Mouse (Mus musculus): Measurements from ENCODE around the gene Gm9803. TPM values are rescaled to one million over a fixed set of nuclear protein-coding genes. Genes with fewer than 3 reads are reported as not detected.

Gene Gm9803
- polyA plus RNA-seq, 2 experiments: 10.0 to 12.3 TPM

DNA sequence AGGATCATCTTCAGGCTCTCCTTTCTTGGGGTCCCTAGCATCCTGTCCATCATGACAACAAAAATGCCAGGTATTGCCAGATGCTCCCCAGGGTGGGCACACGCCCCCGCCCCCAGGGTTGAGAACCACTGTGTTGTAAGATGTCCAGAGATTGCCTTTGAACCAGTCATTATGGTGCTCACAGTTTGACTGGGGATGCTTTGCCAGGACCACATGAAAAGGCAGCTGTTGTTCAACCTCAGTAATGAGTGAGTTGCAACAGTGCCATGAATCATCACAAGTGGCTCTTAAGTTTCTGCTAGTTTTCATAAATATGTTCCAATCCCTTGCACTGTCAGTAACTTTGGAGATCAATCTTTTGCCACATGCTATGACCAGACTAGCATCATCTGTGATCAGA, 3.9 kb upstream of the Gm9803 start:
- WGBS (ENCODE audit: insufficient replicate concordance): 76% methylated on average over 2 of the region's 2 CpGs
- no peaks in the 10 kb centered on the region for H3K36me3 ChIP-seq (replicated peaks; ENCODE audit: control insufficient read depth, insufficient read depth, low read depth)
- H3K9me3 ChIP-seq (ENCODE audit: control insufficient read depth, low read length): no peaks in the 10 kb centered on the region
- H3K4me1 ChIP-seq (replicated peaks; ENCODE audit: control insufficient read depth in 2 of 2, insufficient read depth in 2 of 2, low read length in 1 of 2): peaks cover 0 to 3% of the 10 kb centered on the region in 2 experiments; a peak in 1 of 4 replicates
- no peak overlapping the region for H3K9ac ChIP-seq (replicated peaks)
- no peak overlapping the region for H3K4me3 ChIP-seq (ENCODE audit: insufficient read depth in 1 of 2, low read depth in 2 of 2, low read length in 2 of 2)
- TF ChIP-seq CTCF (IDR thresholded peaks at IDR 0.05; ENCODE audit: low read depth): no peak
- no peak for TF ChIP-seq EP300 (IDR thresholded peaks at IDR 0.05; ENCODE audit: low read depth)
- DNase-seq (ENCODE audit: low read depth in 3 of 3, low spot score in 3 of 3) (no peak), ATAC-seq (ENCODE audit: insufficient read depth) (no peak)
- no peaks in the 10 kb centered on the region for H3K27me3 ChIP-seq (ENCODE audit: control insufficient read depth, insufficient read depth, low read length)
- H3K4me2 ChIP-seq (ENCODE audit: low read depth): no peak overlapping the region
- no peak overlapping the region for H3K27ac ChIP-seq

- DNase-seq (ENCODE audit: low read depth in 3 of 3, low spot score in 3 of 3) (no peak), ATAC-seq (ENCODE audit: insufficient read depth) (peak; percentile 43)
- Histone ChIP-seq H3K27me3 (ENCODE audit: control insufficient read depth, insufficient read depth, low read length) (no peaks in the 10 kb centered on the region), H3K4me2 (ENCODE audit: low read depth) (no peak overlapping the region), H3K36me3 (replicated peaks; ENCODE audit: control insufficient read depth, insufficient read depth, low read depth) (no peaks in the 10 kb centered on the region; the same call in 1 of the 2 replicates), H3K27ac (no peak overlapping the region), H3K9ac (replicated peaks) (no peak overlapping the region), H3K4me3 (ENCODE audit: insufficient read depth in 1 of 2, low read depth in 2 of 2, low read length in 2 of 2) (no peak overlapping the region), H3K9me3 (ENCODE audit: control insufficient read depth, low read length) (no peaks in the 10 kb centered on the region), H3K4me1 (replicated peaks; ENCODE audit: control insufficient read depth in 2 of 2, insufficient read depth in 2 of 2, low read length in 1 of 2) (peaks cover 0 to 2% of the 10 kb centered on the region in 2 experiments; a peak in 1 of 4 replicates)
- no peak for TF ChIP-seq EP300 (IDR thresholded peaks at IDR 0.05; ENCODE audit: low read depth)
- no peak for TF ChIP-seq CTCF (IDR thresholded peaks at IDR 0.05; ENCODE audit: low read depth)
- WGBS (ENCODE audit: insufficient replicate concordance): 61% methylated on average over 15 of the region's 15 CpGs
Observed at GRCm38 (mm10) chr10:43527283-43528269, 3.7 kb downstream of the Gm9803 start.

DNA sequence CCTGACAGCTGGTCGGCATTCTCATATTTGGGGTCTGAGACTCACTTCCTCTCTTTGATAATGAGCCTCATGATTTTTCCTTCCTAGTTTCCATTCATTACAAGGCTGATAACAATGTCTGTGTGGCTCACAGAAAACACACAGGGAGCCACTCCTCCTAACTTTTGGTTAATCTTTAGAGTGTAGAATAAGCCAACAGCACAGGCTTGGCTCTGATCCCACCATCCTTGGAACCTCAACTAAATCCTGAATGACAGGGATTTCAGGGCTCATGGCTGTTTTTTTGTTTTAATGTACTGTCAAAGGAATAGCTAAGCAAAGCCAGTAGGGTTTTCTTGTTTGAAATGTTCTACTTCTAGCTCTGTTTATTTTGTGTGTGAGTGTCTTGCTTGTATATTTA, 10.5 kb downstream of the Gm9803 start:
- DNase-seq (ENCODE audit: low read depth in 3 of 3, low spot score in 3 of 3) (no peak), ATAC-seq (ENCODE audit: insufficient read depth) (no peak)
- 18% methylated on average over 1 of the region's 1 CpGs for WGBS (ENCODE audit: insufficient replicate concordance)
- TF ChIP-seq EP300 (IDR thresholded peaks at IDR 0.05; ENCODE audit: low read depth) (no peak), CTCF (IDR thresholded peaks at IDR 0.05; ENCODE audit: low read depth) (no peak)
- peaks cover under 1 to 5% of the 10 kb centered on the region in 2 experiments for H3K4me1 ChIP-seq (replicated peaks; ENCODE audit: control insufficient read depth in 2 of 2, insufficient read depth in 2 of 2, low read length in 1 of 2)
- no peaks in the 10 kb centered on the region for H3K9me3 ChIP-seq (ENCODE audit: control insufficient read depth, low read length)
- no peak overlapping the region for H3K4me3 ChIP-seq (ENCODE audit: insufficient read depth in 1 of 2, low read depth in 2 of 2, low read length in 2 of 2)
- H3K27me3 ChIP-seq (ENCODE audit: control insufficient read depth, insufficient read depth, low read length): no peaks in the 10 kb centered on the region
- H3K27ac ChIP-seq: no peak overlapping the region
- no peak overlapping the region for H3K9ac ChIP-seq (replicated peaks)
- no peaks in the 10 kb centered on the region; the same call in 1 of the 2 replicates for H3K36me3 ChIP-seq (replicated peaks; ENCODE audit: control insufficient read depth, insufficient read depth, low read depth)
- H3K4me2 ChIP-seq (ENCODE audit: low read depth): no peak overlapping the region

DNA sequence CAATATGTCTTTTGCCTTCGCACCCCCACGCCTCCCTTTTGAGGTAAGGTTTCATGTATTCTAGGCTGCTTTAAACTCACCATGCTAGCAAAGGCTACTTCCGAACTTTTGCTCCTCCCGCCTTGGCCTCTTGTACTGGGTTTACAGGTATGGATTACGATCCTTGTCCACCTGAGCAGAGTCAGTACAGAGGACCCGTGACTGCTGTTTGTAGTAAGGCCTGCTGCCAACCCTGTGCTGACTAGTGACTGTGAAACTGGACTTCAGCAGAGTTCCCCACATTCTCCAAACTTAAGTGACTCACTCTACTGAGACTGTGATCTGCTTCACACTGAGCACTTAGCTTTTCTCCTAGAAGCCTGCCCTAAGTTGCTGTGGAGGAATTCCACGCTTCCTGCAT, 13.8 kb downstream of the Gm9803 start:
- TF ChIP-seq EP300 (IDR thresholded peaks at IDR 0.05; ENCODE audit: low read depth): no peak
- TF ChIP-seq CTCF (IDR thresholded peaks at IDR 0.05; ENCODE audit: low read depth): no peak
- H3K9me3 ChIP-seq (ENCODE audit: control insufficient read depth, low read length): no peaks in the 10 kb centered on the region
- H3K36me3 ChIP-seq (replicated peaks; ENCODE audit: control insufficient read depth, insufficient read depth, low read depth): no peaks in the 10 kb centered on the region
- H3K27me3 ChIP-seq (ENCODE audit: control insufficient read depth, insufficient read depth, low read length): no peaks in the 10 kb centered on the region
- peaks cover 4 to 13% of the 10 kb centered on the region in 2 experiments for H3K4me1 ChIP-seq (replicated peaks; ENCODE audit: control insufficient read depth in 2 of 2, insufficient read depth in 2 of 2, low read length in 1 of 2)
- ATAC-seq (ENCODE audit: insufficient read depth) (no peak), DNase-seq (ENCODE audit: low read depth in 3 of 3, low spot score in 3 of 3) (no peak)
- 84% methylated on average over 7 of the region's 7 CpGs for WGBS (ENCODE audit: insufficient replicate concordance)
- H3K27ac ChIP-seq: no peak overlapping the region
- no peak overlapping the region for H3K4me2 ChIP-seq (ENCODE audit: low read depth)
- no peak overlapping the region for H3K4me3 ChIP-seq (ENCODE audit: insufficient read depth in 1 of 2, low read depth in 2 of 2, low read length in 2 of 2)
- H3K9ac ChIP-seq (replicated peaks): no peak overlapping the region

- WGBS (ENCODE audit: insufficient replicate concordance): 74% methylated on average over 5 of the region's 5 CpGs
- peaks cover 4 to 13% of the 10 kb centered on the region in 2 experiments for H3K4me1 ChIP-seq (replicated peaks; ENCODE audit: control insufficient read depth in 2 of 2, insufficient read depth in 2 of 2, low read length in 1 of 2)
- H3K4me3 ChIP-seq (ENCODE audit: insufficient read depth in 1 of 2, low read depth in 2 of 2, low read length in 2 of 2): no peak overlapping the region
- TF ChIP-seq CTCF (IDR thresholded peaks at IDR 0.05; ENCODE audit: low read depth) (no peak), EP300 (IDR thresholded peaks at IDR 0.05; ENCODE audit: low read depth) (no peak)
- no peaks in the 10 kb centered on the region for H3K36me3 ChIP-seq (replicated peaks; ENCODE audit: control insufficient read depth, insufficient read depth, low read depth)
- ATAC-seq (ENCODE audit: insufficient read depth) (no peak), DNase-seq (ENCODE audit: low read depth in 3 of 3, low spot score in 3 of 3) (no peak)
- H3K27ac ChIP-seq: no peak overlapping the region
- no peak overlapping the region; the same call in 1 of the 2 replicates for H3K9ac ChIP-seq (replicated peaks)
- H3K27me3 ChIP-seq (ENCODE audit: control insufficient read depth, insufficient read depth, low read length): no peaks in the 10 kb centered on the region
- peak overlapping the region; percentile 57; the same call in 1 of the 2 replicates for H3K4me2 ChIP-seq (ENCODE audit: low read depth)
- H3K9me3 ChIP-seq (ENCODE audit: control insufficient read depth, low read length): no peaks in the 10 kb centered on the region
Observed at GRCm38 (mm10) chr10:43538831-43539230, 14.9 kb downstream of the Gm9803 start.
